Mouse (Mus musculus): Measurements from ENCODE around the gene Saal1. TPM values are rescaled to one million over a fixed set of nuclear protein-coding genes. Genes with fewer than 3 reads are reported as not detected.

Gene Saal1
- polyA plus RNA-seq, 1 experiment from 2014 or later = 14.1 TPM

GRCm38 (mm10) chr7:46648431-46649140, 61.9 kb downstream of the Saal1 start:
- Histone ChIP-seq H3K4me3 (ENCODE audit: low read length) (no peak overlapping the region), H3K9ac (ENCODE audit: low read depth, low read length) (no peak overlapping the region), H3K36me3 (ENCODE audit: control insufficient read depth, insufficient read depth, low read length) (no peaks in the 10 kb centered on the region), H3K4me2 (ENCODE audit: low read length) (no peak overlapping the region), H3K27ac (ENCODE audit: low read depth, low read length) (no peak overlapping the region), H3K27me3 (replicated peaks; ENCODE audit: control insufficient read depth, insufficient read depth, low read length) (no peaks in the 10 kb centered on the region), H3K9me3 (ENCODE audit: control insufficient read depth, low read length) (no peaks in the 10 kb centered on the region), H3K4me1 (ENCODE audit: control insufficient read depth, insufficient read depth, low read depth, low read length) (no peaks in the 10 kb centered on the region)
- 60% methylated on average over 4 of the region's 4 CpGs for WGBS
- ATAC-seq = no peak

DNA sequence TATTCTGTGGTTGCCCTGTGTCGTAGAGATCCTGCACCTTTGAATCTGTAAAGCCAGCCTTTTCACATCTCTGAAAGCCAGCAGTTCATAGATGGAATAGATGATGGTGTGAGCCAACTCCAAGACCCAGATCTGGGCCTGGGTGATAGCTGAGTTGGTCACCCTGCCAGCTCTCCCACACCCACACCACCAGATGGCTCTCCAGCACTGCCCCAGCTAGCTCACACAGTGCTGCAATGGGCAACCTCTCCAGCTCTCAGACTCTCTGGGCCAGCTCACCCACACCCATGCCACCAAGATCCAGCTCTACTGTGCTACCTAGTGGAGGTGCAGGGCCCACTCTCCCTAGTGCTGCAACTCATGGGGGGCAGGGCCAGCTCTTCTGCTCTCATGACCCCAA, 67.3 kb downstream of the Saal1 start:
- H3K9ac ChIP-seq (ENCODE audit: low read depth, low read length) = no peak overlapping the region
- H3K9me3 ChIP-seq (ENCODE audit: control insufficient read depth, low read length) = no peaks in the 10 kb centered on the region
- no peak overlapping the region for H3K4me2 ChIP-seq (ENCODE audit: low read length)
- H3K27ac ChIP-seq (ENCODE audit: low read depth, low read length) = no peak overlapping the region
- no peaks in the 10 kb centered on the region for H3K27me3 ChIP-seq (replicated peaks; ENCODE audit: control insufficient read depth, insufficient read depth, low read length)
- no peak for ATAC-seq
- no peak overlapping the region for H3K4me3 ChIP-seq (ENCODE audit: low read length)
- no peaks in the 10 kb centered on the region for H3K36me3 ChIP-seq (ENCODE audit: control insufficient read depth, insufficient read depth, low read length)
- 91% methylated on average over 1 of the region's 1 CpGs for WGBS
- peaks cover 7% of the 10 kb centered on the region; the same call in 1 of the 2 replicates for H3K4me1 ChIP-seq (ENCODE audit: control insufficient read depth, insufficient read depth, low read depth, low read length)

DNA sequence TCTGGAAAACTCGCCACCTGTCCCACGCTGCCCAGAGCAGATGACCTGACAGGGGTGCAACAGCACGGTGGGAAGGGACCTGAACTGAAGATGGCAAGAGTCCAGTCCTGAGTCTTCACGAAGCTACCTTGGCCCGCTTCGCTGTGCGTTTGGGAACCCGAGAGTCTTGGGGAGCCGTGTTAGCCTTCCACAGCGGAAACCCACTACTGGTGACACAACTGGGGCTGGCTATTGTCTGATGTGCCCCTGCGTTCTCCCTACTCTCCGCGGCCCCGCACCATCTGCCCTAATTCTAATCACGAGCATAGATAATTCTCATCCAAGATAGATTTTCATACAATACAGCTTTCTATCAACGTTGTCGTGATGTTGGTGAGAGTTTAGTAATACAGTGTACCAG, 70.4 kb downstream of the Saal1 start:
- peaks cover 7% of the 10 kb centered on the region for H3K4me1 ChIP-seq (ENCODE audit: control insufficient read depth, insufficient read depth, low read depth, low read length)
- no peaks in the 10 kb centered on the region for H3K27me3 ChIP-seq (replicated peaks; ENCODE audit: control insufficient read depth, insufficient read depth, low read length)
- H3K9ac ChIP-seq (ENCODE audit: low read depth, low read length) = peak overlapping the region; percentile 80
- H3K36me3 ChIP-seq (ENCODE audit: control insufficient read depth, insufficient read depth, low read length) = no peaks in the 10 kb centered on the region
- H3K4me3 ChIP-seq (ENCODE audit: low read length) = peak overlapping the region; percentile 74
- peak overlapping the region; percentile 92 for H3K4me2 ChIP-seq (ENCODE audit: low read length)
- no peak; the same call in 1 of the 2 replicates for ATAC-seq
- H3K27ac ChIP-seq (ENCODE audit: low read depth, low read length) = peak overlapping the region; percentile 87
- 9% methylated on average over 17 of the region's 17 CpGs for WGBS
- no peaks in the 10 kb centered on the region for H3K9me3 ChIP-seq (ENCODE audit: control insufficient read depth, low read length)

GRCm38 (mm10) chr7:46639692-46640031, 70.8 kb downstream of the Saal1 start, which contains the start of gene Sergef:
Sergef (minus strand) TSS chr7:46639807.
- peak within 1 kb of the TSS; percentile 74 for H3K4me3 ChIP-seq (ENCODE audit: low read length)
- WGBS = under 1% methylated on average over 30 of the region's 30 CpGs
- no peaks in the 10 kb centered on the region for H3K36me3 ChIP-seq (ENCODE audit: control insufficient read depth, insufficient read depth, low read length)
- H3K27ac ChIP-seq (ENCODE audit: low read depth, low read length) = peak within 1 kb of the TSS; percentile 87
- no peaks in the 10 kb centered on the region for H3K9me3 ChIP-seq (ENCODE audit: control insufficient read depth, low read length)
- peak within 1 kb of the TSS; percentile 80 for H3K9ac ChIP-seq (ENCODE audit: low read depth, low read length)
- peaks cover 7% of the 10 kb centered on the region for H3K4me1 ChIP-seq (ENCODE audit: control insufficient read depth, insufficient read depth, low read depth, low read length)
- H3K4me2 ChIP-seq (ENCODE audit: low read length) = peak within 1 kb of the TSS; percentile 92
- H3K27me3 ChIP-seq (replicated peaks; ENCODE audit: control insufficient read depth, insufficient read depth, low read length) = no peaks in the 10 kb centered on the region
- ATAC-seq = peak; percentile 97

DNA sequence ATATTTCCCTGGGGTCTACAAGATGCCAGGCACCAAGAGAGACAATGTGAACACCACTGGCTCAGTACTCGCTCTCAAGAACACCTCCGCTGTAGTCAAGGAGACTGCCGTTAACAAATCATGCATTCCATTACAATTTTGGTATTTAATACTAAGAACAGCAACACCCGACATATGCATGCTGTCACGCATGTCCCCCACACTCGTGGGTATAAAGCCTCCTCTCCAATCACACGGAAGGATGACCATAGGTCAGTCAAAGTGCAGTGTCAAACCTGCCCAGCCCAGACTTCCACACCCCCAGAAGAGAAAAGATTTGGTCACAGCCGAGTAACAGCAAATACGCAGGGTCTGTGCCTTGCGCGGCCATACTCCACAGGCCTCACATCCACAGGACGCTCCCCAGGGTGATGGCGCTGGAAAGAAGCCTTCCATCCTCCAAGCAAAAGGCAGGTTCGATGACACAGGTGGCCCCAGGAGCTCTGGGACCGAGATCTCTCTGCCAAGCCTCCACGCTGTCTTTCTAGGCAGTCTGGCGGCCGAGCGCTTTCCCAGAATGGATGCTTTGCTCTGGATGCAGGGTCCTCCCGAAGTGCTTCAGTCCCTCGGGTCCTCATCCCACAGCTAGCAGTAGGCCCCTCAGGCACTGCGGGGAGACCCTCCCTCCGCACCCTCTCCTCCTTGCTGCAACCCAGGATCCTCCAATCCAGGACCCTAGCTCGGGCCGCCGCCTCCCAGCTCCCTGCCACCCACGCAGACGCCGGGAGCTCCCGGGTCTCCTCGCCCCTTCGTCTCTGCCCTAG, 71.4 kb downstream of the Saal1 start:
- Histone ChIP-seq H3K27me3 (replicated peaks; ENCODE audit: control insufficient read depth, insufficient read depth, low read length) (no peaks in the 10 kb centered on the region), H3K4me3 (ENCODE audit: low read length) (peak overlapping the region; percentile 74), H3K9ac (ENCODE audit: low read depth, low read length) (peak overlapping the region; percentile 80), H3K36me3 (ENCODE audit: control insufficient read depth, insufficient read depth, low read length) (peaks cover 4% of the 10 kb centered on the region), H3K27ac (ENCODE audit: low read depth, low read length) (peak overlapping the region; percentile 87), H3K4me2 (ENCODE audit: low read length) (peak overlapping the region; percentile 92), H3K4me1 (ENCODE audit: control insufficient read depth, insufficient read depth, low read depth, low read length) (peaks cover 7% of the 10 kb centered on the region), H3K9me3 (ENCODE audit: control insufficient read depth, low read length) (no peaks in the 10 kb centered on the region)
- WGBS = 5% methylated on average over 32 of the region's 32 CpGs
- peak; percentile 38 for ATAC-seq

Other genes with a start within 250 kb of the Saal1 start
- gene Sergef, start 70.9 kb downstream of the Saal1 start, polyA plus RNA-seq (2015; fragmentation: Nextera tagmentation; extraction: Ambion mirVana) = 42.2 and 50.6 TPM in 2 replicates
- gene Tph1, start 38.1 kb downstream of the Saal1 start, polyA plus RNA-seq (2015; fragmentation: Nextera tagmentation; extraction: Ambion mirVana) = 0.61 and 1.2 TPM in 2 replicates
- gene Saa3, start 5.0 kb upstream of the Saal1 start, polyA plus RNA-seq (2015; fragmentation: Nextera tagmentation; extraction: Ambion mirVana) = 0.19 and 0.20 TPM in 2 replicates
- not detected in 2 replicates for gene Saa4, start 21.9 kb upstream of the Saal1 start, polyA plus RNA-seq (2015; fragmentation: Nextera tagmentation; extraction: Ambion mirVana)
- 0.27 and 0.56 TPM in 2 replicates for gene Saa1, start 32.3 kb upstream of the Saal1 start, polyA plus RNA-seq (2015; fragmentation: Nextera tagmentation; extraction: Ambion mirVana)
- 0.57 and 0.58 TPM in 2 replicates for gene Saa2, start 41.1 kb upstream of the Saal1 start, polyA plus RNA-seq (2015; fragmentation: Nextera tagmentation; extraction: Ambion mirVana)
- gene Hps5, start 85.4 kb upstream of the Saal1 start, polyA plus RNA-seq (2015; fragmentation: Nextera tagmentation; extraction: Ambion mirVana) = 9.7 and 12.6 TPM in 2 replicates
- gene Gtf2h1, start 85.4 kb upstream of the Saal1 start, polyA plus RNA-seq (2015; fragmentation: Nextera tagmentation; extraction: Ambion mirVana) = 41.0 and 41.2 TPM in 2 replicates
- 894 and 950 TPM in 2 replicates for gene Ldha, start 130.8 kb upstream of the Saal1 start, polyA plus RNA-seq (2015; fragmentation: Nextera tagmentation; extraction: Ambion mirVana)
- 0.25 and 0.55 TPM in 2 replicates for gene Ldhc, start 150.5 kb upstream of the Saal1 start, polyA plus RNA-seq (2015; fragmentation: Nextera tagmentation; extraction: Ambion mirVana)
- gene Tsg101, start 209.3 kb upstream of the Saal1 start, polyA plus RNA-seq (2015; fragmentation: Nextera tagmentation; extraction: Ambion mirVana) = 311 and 323 TPM in 2 replicates
- gene Uevld, start 247.8 kb upstream of the Saal1 start, polyA plus RNA-seq (2015; fragmentation: Nextera tagmentation; extraction: Ambion mirVana) = 4.7 and 5.0 TPM in 2 replicates

Data from hindbrain, embryonic 16.5 days (tissue).